Mouse (Mus musculus): ENCODE results near the gene Slpi. TPM values are rescaled to one million over a fixed set of nuclear protein-coding genes. Genes with fewer than 3 reads are reported as not detected.

Slpi gene
- polyA plus RNA-seq, 1 experiment, result 1.6 TPM

DNA sequence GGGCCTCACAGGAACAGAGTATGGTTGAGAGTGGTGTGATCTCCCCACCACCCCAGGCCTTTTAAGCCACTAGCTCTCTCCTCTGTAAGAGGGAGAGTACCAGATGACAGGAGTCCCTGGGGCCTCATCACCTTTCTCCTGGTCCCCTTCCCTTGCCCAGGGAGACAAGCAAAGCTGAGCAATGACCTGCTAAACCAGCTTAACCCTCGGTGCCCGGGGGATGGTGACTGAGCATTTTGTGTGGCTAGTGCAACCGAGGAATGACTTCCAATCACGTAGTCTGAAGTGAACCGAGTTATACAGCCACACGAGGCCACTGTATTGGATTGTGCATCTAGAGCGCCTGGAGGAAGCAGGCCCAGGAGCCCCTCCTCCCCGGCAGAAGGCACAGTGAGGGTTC lies 35.5 kb upstream of the Slpi start:
- Histone ChIP-seq H3K4me3 (ENCODE audit: low read depth, low read length) (no peak overlapping the region), H3K9me3 (replicated peaks; ENCODE audit: control insufficient read depth, insufficient read depth, low read length, poor library complexity, severe bottlenecking) (no peaks in the 10 kb centered on the region), H3K27me3 (ENCODE audit: control insufficient read depth, insufficient read depth, low read length, poor library complexity, severe bottlenecking) (no peaks in the 10 kb centered on the region), H3K4me1 (ENCODE audit: control insufficient read depth, insufficient read depth, low read length) (peaks cover 7% of the 10 kb centered on the region), H3K27ac (ENCODE audit: insufficient read depth, low read length) (no peak overlapping the region), H3K9ac (ENCODE audit: low read depth, poor library complexity, severe bottlenecking) (no peak overlapping the region), H3K36me3 (ENCODE audit: control insufficient read depth, insufficient read depth, low read length, poor library complexity, severe bottlenecking) (peaks cover 39% of the 10 kb centered on the region)
- TF ChIP-seq CTCF (IDR thresholded peaks at IDR 0.05; ENCODE audit: low read depth, low read length), result no peak
- TF ChIP-seq EP300 (IDR thresholded peaks at IDR 0.05; ENCODE audit: insufficient read depth, low read depth, low read length), result no peak
- TF ChIP-seq POLR2A (IDR thresholded peaks at IDR 0.05; ENCODE audit: insufficient read depth, low read length), result no peak

DNA sequence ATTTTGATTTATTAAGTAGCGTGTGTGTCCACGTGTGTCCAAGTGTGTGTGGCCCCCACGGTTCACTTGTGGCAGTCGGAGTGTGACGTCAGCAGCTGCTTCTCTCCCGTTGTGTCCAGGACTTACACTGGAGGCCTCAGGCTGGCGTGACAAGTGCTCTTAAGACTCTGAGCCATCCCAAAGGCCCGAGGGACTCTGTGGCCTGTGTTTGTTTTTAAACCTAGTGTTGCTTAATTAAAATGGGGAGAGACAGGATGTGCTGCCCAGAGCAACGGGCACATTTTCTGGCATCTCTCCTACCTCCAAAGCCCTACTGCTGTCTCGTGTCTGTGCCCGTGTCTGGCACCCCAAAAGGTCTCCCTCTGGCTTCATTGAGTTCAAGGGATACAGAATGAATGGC lies 34.6 kb upstream of the Slpi start:
- TF ChIP-seq POLR2A (IDR thresholded peaks at IDR 0.05; ENCODE audit: insufficient read depth, low read length) (no peak), CTCF (IDR thresholded peaks at IDR 0.05; ENCODE audit: low read depth, low read length) (no peak), EP300 (IDR thresholded peaks at IDR 0.05; ENCODE audit: insufficient read depth, low read depth, low read length) (no peak)
- H3K27ac ChIP-seq (ENCODE audit: insufficient read depth, low read length), result no peak overlapping the region
- H3K27me3 ChIP-seq (ENCODE audit: control insufficient read depth, insufficient read depth, low read length, poor library complexity, severe bottlenecking), result no peaks in the 10 kb centered on the region
- peaks cover 29% of the 10 kb centered on the region for H3K36me3 ChIP-seq (ENCODE audit: control insufficient read depth, insufficient read depth, low read length, poor library complexity, severe bottlenecking)
- H3K9me3 ChIP-seq (replicated peaks; ENCODE audit: control insufficient read depth, insufficient read depth, low read length, poor library complexity, severe bottlenecking), result no peaks in the 10 kb centered on the region
- H3K4me1 ChIP-seq (ENCODE audit: control insufficient read depth, insufficient read depth, low read length), result peaks cover 2% of the 10 kb centered on the region
- H3K4me3 ChIP-seq (ENCODE audit: low read depth, low read length), result no peak overlapping the region
- H3K9ac ChIP-seq (ENCODE audit: low read depth, poor library complexity, severe bottlenecking), result no peak overlapping the region

DNA sequence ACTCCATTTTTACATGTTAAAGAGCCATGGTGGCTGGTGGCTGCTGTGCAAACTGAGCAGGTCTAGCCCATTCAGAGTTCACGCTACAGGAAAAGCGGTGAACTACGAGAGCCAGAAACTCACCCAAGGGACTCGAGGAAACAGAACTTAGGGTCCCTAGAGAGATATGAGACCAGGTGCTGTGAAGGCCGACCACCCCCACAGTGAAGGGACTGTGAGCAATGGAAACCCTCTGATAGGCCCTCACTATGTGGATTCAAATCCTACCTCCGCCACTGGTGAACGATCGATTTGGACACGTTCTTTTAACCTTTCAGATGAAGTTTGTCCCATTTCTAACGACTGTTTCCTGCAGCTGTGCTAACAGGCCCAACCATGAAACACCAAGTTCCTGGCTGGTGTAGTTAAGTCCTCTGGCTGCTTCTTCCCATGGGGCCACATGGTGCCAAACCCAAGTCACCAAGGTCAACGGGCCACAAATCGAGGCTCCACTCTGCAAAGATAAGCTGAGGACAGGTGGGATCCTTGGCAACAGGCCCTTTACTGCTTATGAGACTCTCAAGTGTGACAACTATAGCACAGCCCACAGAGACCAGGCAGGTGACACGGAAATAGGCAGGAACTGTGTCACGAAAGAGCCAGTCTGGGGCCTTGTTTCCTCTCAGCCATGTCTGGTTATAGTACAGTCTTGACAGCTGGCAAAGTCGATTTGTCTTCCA lies 33.9 kb upstream of the Slpi start:
- no peak overlapping the region for H3K9ac ChIP-seq (ENCODE audit: low read depth, poor library complexity, severe bottlenecking)
- peaks cover 23% of the 10 kb centered on the region for H3K36me3 ChIP-seq (ENCODE audit: control insufficient read depth, insufficient read depth, low read length, poor library complexity, severe bottlenecking)
- peaks cover 4% of the 10 kb centered on the region for H3K4me1 ChIP-seq (ENCODE audit: control insufficient read depth, insufficient read depth, low read length)
- no peaks in the 10 kb centered on the region for H3K27me3 ChIP-seq (ENCODE audit: control insufficient read depth, insufficient read depth, low read length, poor library complexity, severe bottlenecking)
- H3K4me3 ChIP-seq (ENCODE audit: low read depth, low read length), result no peak overlapping the region
- TF ChIP-seq POLR2A (IDR thresholded peaks at IDR 0.05; ENCODE audit: insufficient read depth, low read length) (no peak), EP300 (IDR thresholded peaks at IDR 0.05; ENCODE audit: insufficient read depth, low read depth, low read length) (no peak), CTCF (IDR thresholded peaks at IDR 0.05; ENCODE audit: low read depth, low read length) (no peak)
- H3K9me3 ChIP-seq (replicated peaks; ENCODE audit: control insufficient read depth, insufficient read depth, low read length, poor library complexity, severe bottlenecking), result no peaks in the 10 kb centered on the region
- H3K27ac ChIP-seq (ENCODE audit: insufficient read depth, low read length), result no peak overlapping the region

DNA sequence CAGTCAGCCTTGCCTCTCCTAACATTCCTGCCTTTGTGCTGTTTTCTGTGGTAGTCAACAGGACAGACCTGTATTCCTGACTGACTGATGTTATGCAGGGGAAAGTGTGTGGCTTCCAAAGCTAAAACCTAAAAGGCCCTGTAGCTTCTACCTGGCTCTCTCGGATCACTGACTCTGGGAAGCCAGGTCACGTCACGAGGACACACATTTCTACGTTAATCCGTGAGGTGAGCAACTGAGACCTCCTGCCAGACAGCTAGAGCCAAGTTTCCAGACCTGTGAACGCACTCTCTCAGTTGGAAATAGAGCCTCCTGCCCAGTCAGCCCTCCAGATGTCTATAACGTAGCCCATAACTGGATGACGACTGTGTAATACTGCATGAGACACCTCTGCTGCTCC lies 33.1 kb upstream of the Slpi start:
- peaks cover 19% of the 10 kb centered on the region for H3K36me3 ChIP-seq (ENCODE audit: control insufficient read depth, insufficient read depth, low read length, poor library complexity, severe bottlenecking)
- no peak overlapping the region for H3K4me3 ChIP-seq (ENCODE audit: low read depth, low read length)
- no peak for TF ChIP-seq EP300 (IDR thresholded peaks at IDR 0.05; ENCODE audit: insufficient read depth, low read depth, low read length)
- no peak for TF ChIP-seq CTCF (IDR thresholded peaks at IDR 0.05; ENCODE audit: low read depth, low read length)
- no peak for TF ChIP-seq POLR2A (IDR thresholded peaks at IDR 0.05; ENCODE audit: insufficient read depth, low read length)
- no peaks in the 10 kb centered on the region for H3K9me3 ChIP-seq (replicated peaks; ENCODE audit: control insufficient read depth, insufficient read depth, low read length, poor library complexity, severe bottlenecking)
- H3K9ac ChIP-seq (ENCODE audit: low read depth, poor library complexity, severe bottlenecking), result no peak overlapping the region
- H3K4me1 ChIP-seq (ENCODE audit: control insufficient read depth, insufficient read depth, low read length), result peaks cover 5% of the 10 kb centered on the region
- no peak overlapping the region for H3K27ac ChIP-seq (ENCODE audit: insufficient read depth, low read length)
- H3K27me3 ChIP-seq (ENCODE audit: control insufficient read depth, insufficient read depth, low read length, poor library complexity, severe bottlenecking), result no peaks in the 10 kb centered on the region

DNA sequence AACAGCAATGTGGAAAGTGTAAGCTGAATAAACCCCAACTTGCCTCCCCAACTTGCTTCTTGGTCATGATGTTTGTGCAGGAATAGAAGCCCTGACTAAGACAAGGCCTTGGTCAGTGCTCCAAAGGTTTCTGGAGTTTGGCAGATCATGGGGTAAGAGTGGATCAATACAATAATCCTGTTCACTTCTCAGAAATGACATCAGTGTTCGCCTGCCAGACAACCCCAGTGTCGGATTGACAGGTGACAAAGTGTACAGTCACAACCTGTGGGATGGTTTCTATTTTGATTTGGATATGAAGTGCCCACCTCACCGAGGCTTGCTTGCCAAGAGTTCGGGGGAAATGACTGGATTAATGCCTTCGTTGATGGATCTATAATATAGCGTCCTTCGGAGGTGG lies 32.4 kb upstream of the Slpi start:
- Histone ChIP-seq H3K27me3 (ENCODE audit: control insufficient read depth, insufficient read depth, low read length, poor library complexity, severe bottlenecking) (no peaks in the 10 kb centered on the region), H3K4me3 (ENCODE audit: low read depth, low read length) (no peak overlapping the region), H3K9ac (ENCODE audit: low read depth, poor library complexity, severe bottlenecking) (no peak overlapping the region), H3K4me1 (ENCODE audit: control insufficient read depth, insufficient read depth, low read length) (peaks cover 5% of the 10 kb centered on the region), H3K27ac (ENCODE audit: insufficient read depth, low read length) (no peak overlapping the region), H3K9me3 (replicated peaks; ENCODE audit: control insufficient read depth, insufficient read depth, low read length, poor library complexity, severe bottlenecking) (no peaks in the 10 kb centered on the region), H3K36me3 (ENCODE audit: control insufficient read depth, insufficient read depth, low read length, poor library complexity, severe bottlenecking) (peaks cover 19% of the 10 kb centered on the region)
- TF ChIP-seq EP300 (IDR thresholded peaks at IDR 0.05; ENCODE audit: insufficient read depth, low read depth, low read length) (no peak), POLR2A (IDR thresholded peaks at IDR 0.05; ENCODE audit: insufficient read depth, low read length) (no peak), CTCF (IDR thresholded peaks at IDR 0.05; ENCODE audit: low read depth, low read length) (no peak)

DNA sequence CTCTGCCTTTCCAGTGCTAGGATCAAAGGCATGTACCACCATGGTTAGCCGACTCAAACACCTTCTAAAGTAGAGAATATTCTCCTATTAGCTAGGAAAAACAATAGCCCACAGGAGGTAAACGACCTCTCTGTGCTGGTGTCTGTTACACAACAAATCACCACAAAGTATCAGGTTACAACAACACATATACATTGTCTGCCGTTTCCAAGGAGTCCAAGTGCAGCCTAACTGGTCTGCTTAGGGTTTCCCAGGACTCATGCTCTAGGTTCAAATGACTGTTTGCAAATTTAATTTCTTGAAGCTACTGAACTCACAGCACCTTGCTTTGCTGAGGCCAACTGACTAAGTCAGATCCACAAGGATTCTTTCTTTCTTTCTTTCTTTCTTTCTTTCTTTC lies 30.6 kb upstream of the Slpi start:
- Histone ChIP-seq H3K4me3 (ENCODE audit: low read depth, low read length) (no peak overlapping the region), H3K36me3 (ENCODE audit: control insufficient read depth, insufficient read depth, low read length, poor library complexity, severe bottlenecking) (peaks cover 10% of the 10 kb centered on the region; the same call in 1 of the 2 replicates), H3K9ac (ENCODE audit: low read depth, poor library complexity, severe bottlenecking) (no peak overlapping the region), H3K9me3 (replicated peaks; ENCODE audit: control insufficient read depth, insufficient read depth, low read length, poor library complexity, severe bottlenecking) (no peaks in the 10 kb centered on the region), H3K27me3 (ENCODE audit: control insufficient read depth, insufficient read depth, low read length, poor library complexity, severe bottlenecking) (no peaks in the 10 kb centered on the region), H3K27ac (ENCODE audit: insufficient read depth, low read length) (no peak overlapping the region), H3K4me1 (ENCODE audit: control insufficient read depth, insufficient read depth, low read length) (peaks cover 5% of the 10 kb centered on the region)
- TF ChIP-seq CTCF (IDR thresholded peaks at IDR 0.05; ENCODE audit: low read depth, low read length) (no peak), EP300 (IDR thresholded peaks at IDR 0.05; ENCODE audit: insufficient read depth, low read depth, low read length) (no peak), POLR2A (IDR thresholded peaks at IDR 0.05; ENCODE audit: insufficient read depth, low read length) (no peak)
